Mouse (Mus musculus) midbrain, embryonic 14.5 days (tissue): Measurements from ENCODE around the gene Xpnpep3. TPM values are rescaled to one million over a fixed set of nuclear protein-coding genes. Genes with fewer than 3 reads are reported as not detected.
"Not testable (repeated sequence)": the region's sequence is repeated elsewhere in the genome, so short reads cannot be mapped to it uniquely, and the experiment has no call there.

Source experiments
- ATAC-seq: fragments of 200-750 bp; cut with Nextera tagmentation; 2 replicates; pipeline ENCODE4 v1.8.0; 2017; ENCODE audit warnings: moderate number of reproducible peaks, moderate library complexity; ENCODE audit not compliant: low FRiP score, low TSS enrichment
- DNase-seq: peaks from one replicate; pipeline ENCODE4 v3.0.0-alpha.2; 2015
- H3K27ac ChIP-seq: fragments of 300-500 bp; sonication (generic); replicated peaks from 2 replicates; pipeline ENCODE4 v1.5.1; 2014; ENCODE audit warnings: mild to moderate bottlenecking, low read depth, low read length, moderate library complexity
- H3K27me3 ChIP-seq: fragments of 300-500 bp; sonication (generic); 2 replicates; pipeline ENCODE4 v1.6.1; 2014; ENCODE audit warnings: low read length, control low read depth, mixed read lengths; ENCODE audit not compliant: control insufficient read depth, insufficient read depth
- H3K36me3 ChIP-seq: fragments of 300-500 bp; sonication (generic); 2 replicates; pipeline ENCODE4 v1.6.1; 2014; ENCODE audit warnings: low read length, control low read depth; ENCODE audit not compliant: control insufficient read depth, insufficient read depth
- H3K4me1 ChIP-seq: fragments of 300-500 bp; sonication (generic); 2 replicates; pipeline ENCODE4 v1.6.1; 2014; ENCODE audit warnings: mild to moderate bottlenecking, antibody characterized with exemption, low read length, control low read depth; ENCODE audit not compliant: control insufficient read depth, insufficient read depth
- H3K4me2 ChIP-seq: fragments of 300-500 bp; sonication (generic); 2 replicates; pipeline ENCODE4 v1.6.1; 2014; ENCODE audit warnings: mild to moderate bottlenecking, low read length, moderate library complexity
- H3K4me3 ChIP-seq: fragments of 300-500 bp; sonication (generic); replicated peaks from 2 replicates; pipeline ENCODE4 v1.5.1; 2014; ENCODE audit warnings: low read depth, low read length
- H3K9ac ChIP-seq: fragments of 300-500 bp; sonication (generic); replicated peaks from 2 replicates; pipeline ENCODE4 v1.6.1; 2014; ENCODE audit warnings: mild to moderate bottlenecking, low read length, moderate library complexity
- H3K9me3 ChIP-seq: fragments of 300-500 bp; sonication (generic); 2 replicates; pipeline ENCODE4 v1.6.1; 2016; ENCODE audit warnings: low read length, control low read depth, mixed read lengths; ENCODE audit not compliant: control insufficient read depth
- WGBS: fragments of 180-500 bp; shearing (Covaris S2); extraction: QIAGEN DNeasy Blood & Tissue Kit; methylation state at CpG from one replicate; pipeline ENCODE4 v1.1.7; 2014; 5-methylcytosine and 5-hydroxymethylcytosine counted together
- polyA plus RNA-seq: library from polyadenylated mRNA; unstranded; fragments of >200 nt; fragmentation: Nextera tagmentation; extraction: Ambion mirVana; gene quantifications from 2 replicates; pipeline ENCODE4 v1.2.1, GENCODE M21; 2014

The Xpnpep3 gene
- polyA plus RNA-seq, 1 experiment from 2014 or later, result 6.6 TPM

DNA sequence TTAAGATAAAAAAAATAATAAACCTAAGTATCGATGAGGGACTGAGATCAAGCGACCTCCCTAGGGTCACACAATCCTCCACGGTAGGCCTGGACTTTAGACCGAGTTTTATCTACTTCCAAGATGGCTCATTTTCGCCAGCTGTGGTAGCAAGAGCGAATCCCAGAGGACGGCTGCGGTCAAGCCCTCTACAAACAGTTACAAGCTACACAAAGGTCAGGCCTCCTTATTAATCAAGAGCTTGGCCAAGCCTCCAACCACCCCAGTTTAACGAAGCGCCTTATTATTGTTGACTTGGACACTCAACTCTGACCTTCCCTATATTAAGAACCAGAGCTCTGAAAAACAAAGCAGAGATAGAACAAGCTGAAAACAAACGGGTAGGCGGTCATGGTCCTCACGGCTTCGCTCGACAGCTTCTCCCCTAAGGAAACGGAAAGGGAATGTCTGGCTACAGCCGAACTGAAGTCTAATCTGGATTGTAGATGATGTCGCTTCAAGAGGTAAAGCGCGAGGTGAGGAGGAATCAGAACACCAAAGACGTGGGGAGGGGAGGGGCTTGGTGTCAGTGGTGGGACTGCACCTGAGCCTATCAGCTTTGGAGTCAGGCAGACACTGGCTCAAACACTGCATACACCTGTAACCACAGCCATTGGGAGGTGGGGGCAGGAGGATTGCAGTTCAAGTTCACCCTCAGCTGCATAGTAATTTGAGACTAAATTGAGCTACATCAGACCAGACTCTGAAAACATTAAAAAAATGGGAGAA lies 79.7 kb downstream of the Xpnpep3 start:
- 69% methylated on average over 21 of the region's 21 CpGs for WGBS

DNA sequence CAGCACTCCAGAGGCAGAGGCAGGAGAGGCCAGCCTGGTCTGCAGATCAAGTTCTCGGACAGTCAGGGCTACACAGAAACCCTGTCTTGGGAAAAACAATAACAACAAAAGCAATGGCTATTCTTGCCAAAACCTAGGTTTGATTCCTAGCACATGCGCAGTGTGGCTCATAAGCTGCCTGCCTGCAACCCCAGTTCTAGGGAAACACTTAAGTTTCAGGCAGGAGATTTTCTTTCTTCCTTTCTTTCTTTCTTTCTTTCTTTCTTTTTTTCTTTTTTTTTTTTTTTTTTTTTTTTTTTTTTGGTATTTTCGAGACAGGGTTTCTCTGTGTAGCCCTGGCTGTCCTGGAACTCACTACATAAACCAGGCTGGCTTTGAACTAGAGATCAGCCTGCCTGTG lies 80.3 kb downstream of the Xpnpep3 start:
- not testable (repeated sequence) for H3K4me3 ChIP-seq, H3K4me1 ChIP-seq
- WGBS, result 66% methylated on average over 3 of the region's 3 CpGs

More for the DNA sequence above, 79.7 kb downstream of the Xpnpep3 start:
- H3K27ac ChIP-seq, result no peak overlapping the region
- H3K4me3 ChIP-seq, result no peak overlapping the region
- H3K27me3 ChIP-seq, result no peaks in the 10 kb centered on the region
- H3K4me1 ChIP-seq, result no peaks in the 10 kb centered on the region
- peaks cover 14% of the 10 kb centered on the region for H3K36me3 ChIP-seq
- DNase-seq, result no peak
- H3K9ac ChIP-seq, result no peak overlapping the region
- no peak for ATAC-seq
- no peak overlapping the region for H3K4me2 ChIP-seq
- H3K9me3 ChIP-seq, result no peaks in the 10 kb centered on the region

DNA sequence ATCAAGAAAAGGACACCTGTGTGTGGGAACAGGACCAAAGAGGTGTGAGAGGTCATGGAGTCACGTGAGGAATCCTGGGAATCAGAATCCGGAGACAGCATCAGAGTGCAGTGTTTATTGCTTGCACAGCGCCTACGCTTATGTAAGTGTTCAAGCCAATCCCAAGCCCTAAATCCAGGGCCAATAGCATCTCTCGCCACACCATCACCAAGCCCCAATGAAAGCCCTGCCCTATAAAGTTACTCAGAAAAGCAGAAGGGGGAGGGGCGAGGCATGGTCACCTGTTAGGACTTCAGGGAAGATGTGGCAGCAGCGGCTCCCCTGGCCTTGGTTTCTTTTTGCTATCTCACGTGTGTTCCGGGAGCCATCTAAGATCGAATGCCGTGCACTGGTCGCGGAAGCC lies 81.0 kb downstream of the Xpnpep3 start:
- Histone ChIP-seq H3K4me3 (no peak overlapping the region), H3K9me3 (no peaks in the 10 kb centered on the region), H3K9ac (no peak overlapping the region), H3K36me3 (peaks cover under 1% of the 10 kb centered on the region; the same call in 1 of the 2 replicates), H3K4me1 (no peaks in the 10 kb centered on the region), H3K27me3 (no peaks in the 10 kb centered on the region), H3K4me2 (peak overlapping the region; percentile 39), H3K27ac (no peak overlapping the region)
- ATAC-seq (no peak), DNase-seq (no peak)
- WGBS, result 16% methylated on average over 13 of the region's 13 CpGs

More for the DNA sequence above, 80.3 kb downstream of the Xpnpep3 start:
- H3K4me2 ChIP-seq, ATAC-seq, H3K36me3 ChIP-seq, DNase-seq, H3K9ac ChIP-seq, H3K27ac ChIP-seq, H3K9me3 ChIP-seq, H3K27me3 ChIP-seq: not testable (repeated sequence)

DNA sequence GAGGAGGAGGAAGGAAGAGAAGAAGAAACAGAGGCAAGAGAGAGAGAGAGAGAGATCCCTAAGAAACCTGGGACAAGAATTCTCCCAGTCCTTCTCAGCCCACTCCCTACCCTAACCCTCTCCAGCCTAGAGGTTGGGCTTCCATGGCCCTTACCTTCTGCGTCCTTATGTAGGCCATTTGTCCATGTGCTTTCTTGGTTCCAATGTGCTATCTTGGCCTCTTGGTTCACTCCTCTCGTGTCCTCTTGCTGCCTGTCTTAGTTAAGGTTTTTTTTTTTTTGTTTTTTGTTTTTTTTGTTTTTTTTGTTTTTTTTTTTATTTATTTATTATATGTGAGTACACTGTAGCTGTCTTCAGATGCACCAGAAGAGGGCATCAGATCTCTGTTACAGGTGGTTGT lies 83.0 kb downstream of the Xpnpep3 start:
- Histone ChIP-seq H3K4me2 (no peak overlapping the region), H3K9ac (no peak overlapping the region), H3K27me3 (no peaks in the 10 kb centered on the region), H3K36me3 (no peaks in the 10 kb centered on the region), H3K9me3 (no peaks in the 10 kb centered on the region), H3K27ac (no peak overlapping the region), H3K4me3 (no peak overlapping the region), H3K4me1 (no peaks in the 10 kb centered on the region)
- no peak for ATAC-seq
- 83% methylated on average over 2 of the region's 2 CpGs for whole genome bisulfite sequencing
- DNase-seq, result no peak

DNA sequence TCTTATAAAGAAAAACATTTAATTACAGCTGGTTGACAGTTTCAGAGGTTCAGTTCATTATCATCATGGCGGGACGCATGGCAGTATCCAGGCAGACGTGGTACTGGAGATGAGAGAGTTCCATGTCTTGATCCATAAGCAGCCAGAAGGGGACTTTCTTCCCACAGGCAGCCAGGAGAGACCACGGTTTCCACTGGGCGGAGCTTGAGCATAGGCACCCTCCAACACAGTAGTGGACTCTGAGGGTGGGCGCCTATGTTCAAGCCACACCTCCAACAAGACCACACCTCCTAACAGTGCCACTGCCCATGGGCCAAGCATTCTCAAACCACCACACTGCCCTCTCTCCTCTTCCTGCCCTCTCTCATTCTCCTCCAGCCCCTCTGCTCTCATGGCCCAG lies 83.8 kb downstream of the Xpnpep3 start:
- H3K4me2 ChIP-seq, result no peak overlapping the region
- H3K36me3 ChIP-seq, result no peaks in the 10 kb centered on the region
- 91% methylated on average over 6 of the region's 6 CpGs for WGBS
- no peak overlapping the region for H3K9ac ChIP-seq
- no peak overlapping the region for H3K27ac ChIP-seq
- H3K4me3 ChIP-seq, result no peak overlapping the region
- no peak for ATAC-seq
- H3K27me3 ChIP-seq, result no peaks in the 10 kb centered on the region
- H3K4me1 ChIP-seq, result no peaks in the 10 kb centered on the region
- H3K9me3 ChIP-seq, result no peaks in the 10 kb centered on the region
- DNase-seq, result no peak

DNA sequence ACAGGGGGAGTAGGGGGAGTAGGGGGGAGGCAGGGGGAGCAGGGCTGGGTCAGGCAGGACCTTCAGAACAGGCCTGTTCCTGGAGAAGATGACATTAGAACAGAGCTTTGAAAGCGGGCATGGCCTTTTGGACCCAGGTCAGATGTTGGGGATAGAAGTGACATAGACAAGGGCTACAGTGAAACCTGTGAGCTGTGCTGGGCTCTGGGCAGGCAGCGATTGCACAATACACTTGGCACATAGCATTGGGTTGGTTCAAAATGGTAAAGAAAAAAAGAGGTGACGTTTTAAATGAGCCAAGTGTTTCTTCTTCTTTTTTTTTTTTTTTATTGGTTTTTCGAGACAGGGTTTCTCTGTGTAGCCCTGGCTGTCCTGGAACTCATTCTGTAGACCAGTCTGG lies 85.5 kb downstream of the Xpnpep3 start:
- no peak for ATAC-seq
- no peaks in the 10 kb centered on the region for H3K36me3 ChIP-seq
- no peak overlapping the region for H3K27ac ChIP-seq
- no peak overlapping the region for H3K4me3 ChIP-seq
- no peaks in the 10 kb centered on the region for H3K27me3 ChIP-seq
- no peaks in the 10 kb centered on the region for H3K4me1 ChIP-seq
- no peak overlapping the region for H3K4me2 ChIP-seq
- H3K9ac ChIP-seq, result no peak overlapping the region
- DNase-seq, result no peak
- WGBS, result 90% methylated on average over 4 of the region's 4 CpGs
- H3K9me3 ChIP-seq, result no peaks in the 10 kb centered on the region

DNA sequence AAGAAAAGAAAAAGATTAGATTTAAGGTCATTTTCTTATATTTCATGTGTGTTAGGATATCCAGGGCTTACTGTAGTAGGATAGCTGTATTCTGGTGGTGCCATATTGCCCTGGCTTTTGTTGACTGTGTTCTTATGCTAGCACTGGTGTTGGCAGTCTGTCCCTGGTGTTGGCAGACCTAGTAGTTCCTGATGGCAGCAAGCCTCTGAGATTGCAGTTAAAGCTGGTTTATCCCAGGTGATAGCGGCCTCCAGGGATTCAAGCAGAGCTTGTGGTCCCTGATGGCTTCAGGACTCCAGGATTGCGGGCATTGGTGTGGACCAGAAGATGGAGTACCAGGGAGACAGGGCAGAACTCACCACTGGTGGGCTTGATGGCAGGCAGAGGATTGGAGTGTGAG lies 103.5 kb downstream of the Xpnpep3 start:
- no peak for ATAC-seq
- no peak overlapping the region for H3K27ac ChIP-seq
- no peaks in the 10 kb centered on the region for H3K4me1 ChIP-seq
- no peaks in the 10 kb centered on the region for H3K36me3 ChIP-seq
- no peak overlapping the region for H3K4me3 ChIP-seq
- no peak for DNase-seq
- no peaks in the 10 kb centered on the region for H3K27me3 ChIP-seq
- WGBS, result 86% methylated on average over 2 of the region's 2 CpGs
- no peak overlapping the region for H3K9ac ChIP-seq
- no peak overlapping the region for H3K4me2 ChIP-seq
- no peaks in the 10 kb centered on the region for H3K9me3 ChIP-seq

DNA sequence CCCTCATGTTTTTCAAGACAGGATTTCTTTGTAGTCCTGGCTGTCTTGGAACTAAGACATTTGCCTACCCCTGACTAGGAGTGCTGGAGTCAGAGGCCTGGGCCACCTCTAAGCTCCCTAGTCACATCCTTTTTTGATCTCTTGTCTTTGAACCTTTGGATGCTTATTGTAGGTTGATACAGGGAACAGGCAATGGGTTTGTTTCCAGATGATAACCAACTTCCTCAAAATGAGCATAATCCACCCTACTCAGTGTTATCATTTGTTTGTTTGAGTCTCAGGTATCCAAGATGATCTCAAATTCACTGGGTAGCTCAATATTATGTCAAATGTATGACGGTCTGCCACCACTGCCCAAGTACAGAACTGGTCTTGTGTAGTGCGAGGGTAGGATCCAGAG lies 104.1 kb downstream of the Xpnpep3 start:
- Histone ChIP-seq H3K4me1 (no peaks in the 10 kb centered on the region), H3K36me3 (no peaks in the 10 kb centered on the region), H3K4me3 (no peak overlapping the region), H3K27me3 (no peaks in the 10 kb centered on the region), H3K9ac (no peak overlapping the region), H3K27ac (no peak overlapping the region), H3K9me3 (no peaks in the 10 kb centered on the region), H3K4me2 (no peak overlapping the region)
- ATAC-seq (no peak), DNase-seq (no peak)
- WGBS, result 88% methylated on average over 2 of the region's 2 CpGs
